Mouse (Mus musculus) intestine, embryonic 16.5 days (tissue): ENCODE data around the gene Angptl2. TPM values are rescaled to one million over a fixed set of nuclear protein-coding genes. Genes with fewer than 3 reads are reported as not detected.

ENCODE experiments used
- ATAC-seq: fragments of 200-750 bp; cut with Nextera tagmentation; 2 replicates; pipeline ENCODE4 v1.8.0; 2017; ENCODE audit warnings: moderate TSS enrichment, moderate library complexity
- H3K27ac ChIP-seq: fragments of 300-500 bp; sonication (generic); 2 replicates; pipeline ENCODE4 v1.5.1; 2014; ENCODE audit warnings: mild to moderate bottlenecking, low read length
- H3K27me3 ChIP-seq: fragments of 300-500 bp; sonication (generic); replicated peaks from 2 replicates; pipeline ENCODE4 v1.6.1; 2014; ENCODE audit warnings: low read length, control low read depth, mixed read lengths; ENCODE audit not compliant: control insufficient read depth, insufficient read depth
- H3K36me3 ChIP-seq: fragments of 300-500 bp; sonication (generic); 2 replicates; pipeline ENCODE4 v1.6.1; 2014; ENCODE audit warnings: low read length, control low read depth; ENCODE audit not compliant: control insufficient read depth, insufficient read depth
- H3K4me1 ChIP-seq: fragments of 300-500 bp; sonication (generic); 2 replicates; pipeline ENCODE4 v1.6.1; 2014; ENCODE audit warnings: low read length, control low read depth, mixed read lengths; ENCODE audit not compliant: control insufficient read depth, insufficient read depth
- H3K4me2 ChIP-seq: fragments of 300-500 bp; sonication (generic); 2 replicates; pipeline ENCODE4 v1.6.1; 2014; ENCODE audit warnings: low read depth, low read length, control low read depth
- H3K4me3 ChIP-seq: fragments of 300-500 bp; sonication (generic); 2 replicates; pipeline ENCODE4 v1.5.1; 2014; ENCODE audit warnings: mild to moderate bottlenecking, low read length
- H3K9ac ChIP-seq: fragments of 300-500 bp; sonication (generic); 2 replicates; pipeline ENCODE4 v1.6.1; 2014; ENCODE audit warnings: low read depth, low read length
- H3K9me3 ChIP-seq: fragments of 300-500 bp; sonication (generic); 2 replicates; pipeline ENCODE4 v1.6.1; 2016; ENCODE audit warnings: low read length, control low read depth; ENCODE audit not compliant: control insufficient read depth
- WGBS: fragments of 180-500 bp; shearing (Covaris S2); extraction: QIAGEN DNeasy Blood & Tissue Kit; methylation state at CpG from one replicate; pipeline ENCODE4 v1.1.7; 2014; 5-methylcytosine and 5-hydroxymethylcytosine counted together
- polyA plus RNA-seq: library from polyadenylated mRNA; unstranded; fragments of >200 nt; fragmentation: Nextera tagmentation; extraction: Ambion mirVana; gene quantifications from 2 replicates; pipeline ENCODE4 v1.2.1, GENCODE M21; 2015

Angptl2 gene
- polyA plus RNA-seq, 1 experiment from 2014 or later, result 41.6 TPM

- H3K36me3 ChIP-seq, result no peaks in the 10 kb centered on the region
- 66% methylated on average over 5 of the region's 5 CpGs for WGBS
- no peaks in the 10 kb centered on the region for H3K4me1 ChIP-seq
- no peaks in the 10 kb centered on the region for H3K27me3 ChIP-seq
- ATAC-seq, result no peak
- no peak overlapping the region for H3K4me2 ChIP-seq
- no peak overlapping the region for H3K9ac ChIP-seq
- no peak overlapping the region for H3K27ac ChIP-seq
- no peaks in the 10 kb centered on the region for H3K9me3 ChIP-seq
- no peak overlapping the region for H3K4me3 ChIP-seq
Observed at GRCm38 (mm10) chr2:33233856-33234255, 18.0 kb downstream of the Angptl2 start.

GRCm38 (mm10) chr2:33234848-33235247 lies 19.0 kb downstream of the Angptl2 start:
- Histone ChIP-seq H3K4me1 (no peaks in the 10 kb centered on the region), H3K9ac (no peak overlapping the region), H3K4me3 (no peak overlapping the region), H3K27ac (no peak overlapping the region), H3K36me3 (no peaks in the 10 kb centered on the region), H3K9me3 (no peaks in the 10 kb centered on the region), H3K27me3 (no peaks in the 10 kb centered on the region), H3K4me2 (no peak overlapping the region)
- 82% methylated on average over 4 of the region's 4 CpGs for WGBS
- no peak for ATAC-seq

GRCm38 (mm10) chr2:33237581-33237980 lies 21.7 kb downstream of the Angptl2 start:
- WGBS, result 82% methylated on average over 6 of the region's 6 CpGs
- Histone ChIP-seq H3K9ac (no peak overlapping the region), H3K4me2 (no peak overlapping the region), H3K36me3 (no peaks in the 10 kb centered on the region), H3K4me1 (no peaks in the 10 kb centered on the region), H3K27ac (no peak overlapping the region), H3K27me3 (no peaks in the 10 kb centered on the region), H3K9me3 (no peaks in the 10 kb centered on the region), H3K4me3 (no peak overlapping the region)
- ATAC-seq, result no peak

DNA sequence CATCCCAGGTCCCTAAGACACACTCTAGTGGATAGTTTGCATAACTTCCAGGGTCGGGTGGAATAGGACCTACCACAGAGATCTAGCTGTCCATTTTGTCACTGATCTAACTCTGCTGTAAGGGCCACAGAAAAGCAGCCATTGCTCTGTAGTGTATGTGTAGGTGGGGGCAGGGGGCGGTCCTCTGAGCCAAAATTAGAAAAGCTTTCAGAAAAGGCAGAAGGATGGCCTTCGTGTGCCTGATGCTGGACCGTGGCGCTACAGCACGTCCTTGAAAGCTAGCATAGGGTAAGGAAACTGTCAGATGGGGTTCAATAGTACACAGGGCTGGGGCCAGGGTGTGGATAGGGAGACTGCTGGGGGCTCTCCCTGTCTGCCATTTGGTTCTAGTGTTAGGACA lies 29.0 kb downstream of the Angptl2 start:
- no peak overlapping the region for H3K4me2 ChIP-seq
- H3K36me3 ChIP-seq, result 0 out of 2 replicates have a peak, but pooled peaks cover 5% of the 10 kb centered on the region
- no peaks in the 10 kb centered on the region for H3K27me3 ChIP-seq
- no peak overlapping the region for H3K27ac ChIP-seq
- no peaks in the 10 kb centered on the region for H3K9me3 ChIP-seq
- H3K9ac ChIP-seq, result no peak overlapping the region
- peaks cover 1% of the 10 kb centered on the region; the same call in 1 of the 2 replicates for H3K4me1 ChIP-seq
- no peak for ATAC-seq
- 83% methylated on average over 6 of the region's 6 CpGs for WGBS
- no peak overlapping the region for H3K4me3 ChIP-seq

DNA sequence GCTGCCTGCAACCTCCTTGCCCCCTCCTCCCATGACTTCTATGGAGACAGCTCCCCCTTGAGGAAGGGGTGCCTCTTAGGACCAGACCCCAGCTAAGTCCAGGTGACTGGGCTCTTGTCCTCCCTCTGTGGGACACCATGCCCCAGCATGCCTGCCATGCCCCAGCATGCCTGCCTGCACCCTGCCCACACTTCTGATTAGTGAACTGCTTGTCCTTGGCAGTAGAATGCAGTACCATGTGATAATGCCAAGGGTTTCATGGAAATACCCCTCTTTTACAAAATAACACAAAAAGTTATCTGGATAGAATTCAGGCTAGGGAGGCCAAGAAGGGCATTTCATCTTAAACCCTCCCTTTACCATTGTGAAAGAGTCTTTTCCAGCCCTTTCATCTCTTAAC lies 29.5 kb downstream of the Angptl2 start:
- peaks cover 6% of the 10 kb centered on the region for H3K4me1 ChIP-seq
- no peaks in the 10 kb centered on the region for H3K27me3 ChIP-seq
- no peak overlapping the region for H3K4me3 ChIP-seq
- ATAC-seq, result no peak
- H3K36me3 ChIP-seq, result 0 out of 2 replicates have a peak, but pooled peaks cover 5% of the 10 kb centered on the region
- H3K9ac ChIP-seq, result no peak overlapping the region
- no peak overlapping the region for H3K27ac ChIP-seq
- no peak overlapping the region for H3K4me2 ChIP-seq
- H3K9me3 ChIP-seq, result no peaks in the 10 kb centered on the region

- Histone ChIP-seq H3K9ac (no peak overlapping the region), H3K9me3 (no peaks in the 10 kb centered on the region), H3K27me3 (no peaks in the 10 kb centered on the region), H3K4me2 (no peak overlapping the region), H3K27ac (no peak overlapping the region), H3K4me3 (no peak overlapping the region), H3K36me3 (0 out of 2 replicates have a peak, but pooled peaks cover 5% of the 10 kb centered on the region), H3K4me1 (peaks cover 7% of the 10 kb centered on the region)
- 80% methylated on average over 5 of the region's 5 CpGs for WGBS
- no peak for ATAC-seq
Observed at GRCm38 (mm10) chr2:33246841-33247240, 31.0 kb downstream of the Angptl2 start.

DNA sequence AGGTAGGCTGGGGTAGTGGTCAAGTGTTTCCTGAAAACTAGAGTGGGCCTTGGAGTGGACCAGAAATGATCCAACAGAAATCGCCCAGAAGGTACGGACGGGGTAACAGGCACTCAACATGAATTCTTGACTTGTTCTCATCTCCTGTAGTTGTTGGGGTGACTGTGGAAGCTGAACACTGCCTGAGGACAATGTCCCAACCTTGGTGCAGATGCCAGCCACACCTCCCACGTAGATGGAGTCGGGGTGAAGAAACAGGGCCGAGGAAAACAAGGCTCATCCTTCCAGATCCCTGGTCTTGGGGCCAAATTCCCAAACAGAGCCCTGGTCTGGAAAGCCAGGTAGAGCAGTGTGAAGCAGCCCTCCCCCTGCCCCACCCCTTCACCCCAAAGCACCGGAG lies 32.7 kb downstream of the Angptl2 start:
- Histone ChIP-seq H3K9me3 (no peaks in the 10 kb centered on the region), H3K4me1 (peaks cover 9% of the 10 kb centered on the region), H3K9ac (no peak overlapping the region), H3K36me3 (no peaks in the 10 kb centered on the region), H3K4me2 (no peak overlapping the region), H3K27ac (no peak overlapping the region), H3K4me3 (no peak overlapping the region), H3K27me3 (no peaks in the 10 kb centered on the region)
- no peak for ATAC-seq
- 92% methylated on average over 7 of the region's 7 CpGs for WGBS

- H3K4me3 ChIP-seq, result no peak overlapping the region
- H3K4me2 ChIP-seq, result no peak overlapping the region
- ATAC-seq, result peak; percentile 44; the same call in 1 of the 2 replicates
- no peaks in the 10 kb centered on the region for H3K27me3 ChIP-seq
- WGBS, result 33% methylated on average over 3 of the region's 3 CpGs
- H3K4me1 ChIP-seq, result peaks cover 13% of the 10 kb centered on the region
- no peak overlapping the region for H3K9ac ChIP-seq
- no peaks in the 10 kb centered on the region for H3K36me3 ChIP-seq
- H3K27ac ChIP-seq, result 0 out of 2 replicates have a peak overlapping the region, but pooled peaks have one; percentile 14
- H3K9me3 ChIP-seq, result no peaks in the 10 kb centered on the region
Observed at GRCm38 (mm10) chr2:33249922-33250633, 34.2 kb downstream of the Angptl2 start.

DNA sequence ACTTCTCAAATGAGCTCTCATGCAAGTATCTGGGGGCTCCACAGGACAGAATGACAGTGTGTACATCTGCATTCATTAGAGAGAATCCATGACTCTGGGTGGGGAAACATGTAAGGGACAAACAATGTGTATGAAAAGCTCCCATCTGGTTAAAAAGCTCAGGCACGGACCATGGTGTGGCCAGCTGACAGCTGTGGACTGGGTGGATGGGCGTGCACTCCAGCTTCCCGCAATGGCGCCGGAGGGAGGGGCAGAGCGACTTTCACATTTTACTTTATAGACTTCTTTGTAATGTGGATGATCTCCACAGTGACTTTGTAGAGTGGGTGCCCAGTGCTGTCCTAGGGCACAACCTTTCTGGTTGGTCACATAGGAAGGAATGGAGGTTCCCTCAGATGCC lies 36.9 kb downstream of the Angptl2 start:
- WGBS, result 75% methylated on average over 6 of the region's 6 CpGs

More for the DNA sequence above, 36.9 kb downstream of the Angptl2 start:
- H3K4me2 ChIP-seq, result no peak overlapping the region
- no peaks in the 10 kb centered on the region for H3K27me3 ChIP-seq
- no peak overlapping the region for H3K27ac ChIP-seq
- ATAC-seq, result no peak
- H3K4me3 ChIP-seq, result no peak overlapping the region
- no peaks in the 10 kb centered on the region for H3K9me3 ChIP-seq
- H3K9ac ChIP-seq, result no peak overlapping the region
- H3K36me3 ChIP-seq, result no peaks in the 10 kb centered on the region
- peaks cover 13% of the 10 kb centered on the region for H3K4me1 ChIP-seq
